Mouse (Mus musculus): ENCODE results near the gene 4930555G01Rik. TPM values are rescaled to one million over a fixed set of nuclear protein-coding genes. Genes with fewer than 3 reads are reported as not detected.

4930555G01Rik gene
- total RNA-seq (2023): not detected

DNA sequence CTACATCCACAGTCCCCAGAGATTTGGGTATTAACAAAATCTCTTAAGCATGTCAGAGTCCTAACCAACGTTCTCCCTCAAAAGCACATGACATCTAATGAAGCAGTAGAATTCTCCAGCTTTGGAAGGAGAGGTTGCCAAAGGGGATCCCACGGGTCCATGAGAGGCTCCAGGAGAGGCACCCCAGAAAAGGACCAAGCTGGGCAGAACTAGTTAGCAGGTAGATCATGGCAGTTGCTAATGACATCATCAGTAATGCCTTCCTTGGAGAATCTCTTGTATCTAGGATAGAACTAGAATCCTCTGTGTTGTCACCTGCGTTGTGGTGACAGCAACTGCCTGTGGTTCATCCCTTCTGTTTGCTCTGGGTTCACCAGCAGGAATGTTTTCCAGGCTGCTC lies at the start of gene 4930555G01Rik:
Gene 4930555G01Rik, plus strand, starts transcription at position 301 of the 400 bp plus-strand sequence.

DNA sequence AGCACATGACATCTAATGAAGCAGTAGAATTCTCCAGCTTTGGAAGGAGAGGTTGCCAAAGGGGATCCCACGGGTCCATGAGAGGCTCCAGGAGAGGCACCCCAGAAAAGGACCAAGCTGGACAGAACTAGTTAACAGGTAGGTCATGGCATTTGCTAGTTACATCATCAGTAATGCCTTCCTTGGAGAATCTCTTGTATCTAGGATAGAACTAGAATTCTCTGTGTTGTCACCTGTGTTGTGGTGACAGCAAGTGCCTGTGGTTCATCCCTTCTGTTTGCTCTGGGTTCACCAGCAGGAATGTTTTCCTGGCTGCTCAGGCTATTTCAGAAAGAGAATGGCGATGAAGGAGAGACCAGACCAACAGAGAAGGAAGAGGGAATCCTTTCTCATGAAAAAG lies 34.8 kb upstream of the 4930555G01Rik start, which contains the start of gene Gm3298:
Gene Gm3298, plus strand, starts transcription at position 301 of the 400 bp plus-strand sequence.

DNA sequence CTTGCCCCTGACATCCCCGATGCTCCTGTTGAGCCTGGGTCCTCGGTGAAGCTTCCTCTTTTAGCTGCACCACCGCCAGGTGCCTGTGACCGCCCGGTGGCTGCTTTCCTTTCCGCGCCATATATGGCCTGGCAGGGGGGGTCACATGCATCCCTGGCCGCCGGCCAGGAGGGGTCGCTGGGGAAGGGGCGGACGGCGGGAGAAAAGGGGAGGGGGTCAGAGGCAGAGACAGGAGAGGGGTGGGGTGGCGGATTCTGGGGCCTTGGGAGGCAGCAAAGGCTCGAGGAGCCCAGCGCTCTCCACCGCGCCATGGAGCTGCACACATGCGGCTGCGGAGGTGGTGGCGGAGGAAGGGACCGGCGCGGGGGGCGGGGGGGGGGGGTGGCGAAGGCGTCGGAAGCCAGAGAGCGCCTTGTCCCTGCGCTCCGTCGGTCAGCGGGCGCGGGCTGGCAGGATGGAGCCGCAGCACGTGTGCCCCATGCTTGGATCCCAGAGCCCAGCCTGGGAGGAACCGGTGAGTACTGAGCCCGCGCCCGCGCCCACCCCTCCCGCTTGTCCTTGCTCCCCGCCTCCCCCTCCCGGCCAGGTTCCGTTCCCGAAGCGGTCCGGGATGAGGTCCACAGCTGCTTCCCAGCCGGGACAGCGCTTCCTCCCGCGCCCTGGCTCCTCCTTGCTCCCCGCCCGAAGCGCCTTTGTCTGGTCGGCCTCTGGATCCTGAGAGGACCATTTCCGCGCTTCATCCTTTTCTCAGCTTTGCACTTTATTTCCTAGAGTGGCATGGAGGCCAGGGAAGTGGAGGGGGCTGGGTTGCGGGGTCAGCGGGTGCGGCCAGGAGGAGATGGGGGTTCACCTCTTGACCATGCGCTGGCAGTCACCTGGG lies 20.4 kb downstream of the 4930555G01Rik start, which contains the start of gene Gm8281:
Gene Gm8281, plus strand, starts transcription at position 430 of the 880 bp plus-strand sequence.

Other genes with a start within 250 kb of the 4930555G01Rik start
- not detected for gene Gm3269, start 212.5 kb upstream of the 4930555G01Rik start, total RNA-seq (2023)
- not detected for gene Gm3264, start 195.1 kb upstream of the 4930555G01Rik start, total RNA-seq (2023)
- gene Gm3278, start 158.2 kb upstream of the 4930555G01Rik start, total RNA-seq (2023): not detected
- not detected for gene Gm8297, start 66.7 kb upstream of the 4930555G01Rik start, total RNA-seq (2023)
- gene Gm3298, start 34.7 kb upstream of the 4930555G01Rik start, total RNA-seq (2023): not detected
- gene Gm8281, start 20.4 kb downstream of the 4930555G01Rik start, total RNA-seq (2023): not detected
- not detected for gene Gm8279, start 80.9 kb downstream of the 4930555G01Rik start, total RNA-seq (2023)
- gene Gm3317, start 113.9 kb downstream of the 4930555G01Rik start, total RNA-seq (2023): not detected
- gene Gm8271, start 135.2 kb downstream of the 4930555G01Rik start, total RNA-seq (2023): not detected
- gene Gm3526, start 210.0 kb downstream of the 4930555G01Rik start, total RNA-seq (2023): not detected